19 mouse cellular contexts compared by ENCODE assay signal in genomic region chr8:103694331-103694891, GRCm38 (mm10).
DNase-seq lines count a peak whose midpoint lies in the region; ATAC-seq and TF ChIP-seq lines count a peak whose summit lies in the region.
"Had no signal": no experiment of that assay in that cellular context is flagged by ENCODE, and none has a peak within 500 bp of the region (broad histone marks: within the 10 kb centered on the region; RNA-seq: fewer than 3 reads in every experiment).

No protein-coding gene starts in this region.

- no peak overlapping the region for H3K4me2 ChIP-seq in hindbrain, postnatal 0 days (ENCODE audit: low read depth, low read length)
- H3K4me2 ChIP-seq in hindbrain, embryonic 12.5 days (replicated peaks), result no peak overlapping the region
- no peak overlapping the region for H3K4me2 ChIP-seq in embryonic facial prominence, embryonic 14.5 days (ENCODE audit: low read depth, low read length)
- H3K4me2 ChIP-seq in limb, embryonic 14.5 days (replicated peaks; ENCODE audit: low read depth, low read length, severe bottlenecking), result no peak overlapping the region
- H3K4me2 ChIP-seq in liver, embryonic 11.5 days, result no peak overlapping the region
- H3K4me2 ChIP-seq: heart, embryonic 13.5 days; liver, embryonic 15.5 days; midbrain, embryonic 15.5 days had no signal

- no peak overlapping the region for H3K4me3 ChIP-seq in hindbrain, postnatal 0 days (ENCODE audit: low read length)
- no peak overlapping the region for H3K4me3 ChIP-seq in hindbrain, embryonic 12.5 days
- H3K4me3 ChIP-seq in embryonic facial prominence, embryonic 14.5 days (ENCODE audit: low read depth, low read length), result no peak overlapping the region
- no peak overlapping the region for H3K4me3 ChIP-seq in limb, embryonic 14.5 days (replicated peaks; ENCODE audit: low read length)
- H3K4me3 ChIP-seq in liver, embryonic 11.5 days (ENCODE audit: low read depth, low read length), result no peak overlapping the region
- H3K4me3 ChIP-seq: heart, embryonic 13.5 days; liver, embryonic 15.5 days; midbrain, embryonic 15.5 days; myocyte had no signal

- peak; percentile 6 for DNase-seq in hindbrain, postnatal 0 days (ENCODE audit: low spot score)
- peak; percentile 12 for DNase-seq in embryo, embryonic 10.5 days (ENCODE audit: low spot score)
- DNase-seq in embryonic facial prominence, embryonic 14.5 days (ENCODE audit: low spot score), result peak; percentile 30
- DNase-seq in limb, embryonic 14.5 days (ENCODE audit: low spot score), result peak; percentile 64
- DNase-seq in frontal cortex, postnatal 14 days (ENCODE audit: low spot score in 2 of 2), result no peak
- no peak for DNase-seq in liver, embryonic 11.5 days (ENCODE audit: low spot score)
- DNase-seq: cerebellum, adult 9-11 months; heart, postnatal 36 days; kidney, adult 18-20 months; kidney, postnatal 36 days; right cerebral cortex, postnatal 25 days; thymus, adult 18-20 months had no signal

- H3K9ac ChIP-seq in hindbrain, postnatal 0 days (replicated peaks; ENCODE audit: low read length), result no peak overlapping the region
- no peak overlapping the region for H3K9ac ChIP-seq in hindbrain, embryonic 12.5 days
- no peak overlapping the region for H3K9ac ChIP-seq in embryonic facial prominence, embryonic 14.5 days (ENCODE audit: low read depth, low read length)
- no peak overlapping the region for H3K9ac ChIP-seq in limb, embryonic 14.5 days (ENCODE audit: low read depth, low read length, severe bottlenecking)
- no peak overlapping the region for H3K9ac ChIP-seq in liver, embryonic 11.5 days (ENCODE audit: low read depth, low read length)
- H3K9ac ChIP-seq: heart, embryonic 13.5 days; liver, embryonic 15.5 days; midbrain, embryonic 15.5 days had no signal

- no peaks in the 10 kb centered on the region for H3K4me1 ChIP-seq in hindbrain, postnatal 0 days (ENCODE audit: insufficient read depth, low read length)
- H3K4me1 ChIP-seq in hindbrain, embryonic 12.5 days, result no peaks in the 10 kb centered on the region
- peaks cover 7% of the 10 kb centered on the region for H3K4me1 ChIP-seq in embryonic facial prominence, embryonic 14.5 days (ENCODE audit: control insufficient read depth, insufficient read depth, low read length)
- H3K4me1 ChIP-seq in limb, embryonic 14.5 days (ENCODE audit: control insufficient read depth, insufficient read depth, low read length), result peaks cover 21% of the 10 kb centered on the region
- no peaks in the 10 kb centered on the region for H3K4me1 ChIP-seq in liver, embryonic 11.5 days (replicated peaks; ENCODE audit: control insufficient read depth, insufficient read depth, low read length)
- H3K4me1 ChIP-seq: heart, embryonic 13.5 days; liver, embryonic 15.5 days; midbrain, embryonic 15.5 days had no signal

- no peak overlapping the region for H3K27ac ChIP-seq in hindbrain, postnatal 0 days
- H3K27ac ChIP-seq in hindbrain, embryonic 12.5 days, result no peak overlapping the region
- H3K27ac ChIP-seq in embryonic facial prominence, embryonic 14.5 days (replicated peaks; ENCODE audit: low read depth, low read length), result no peak overlapping the region
- 0 out of 2 replicates have a peak overlapping the region, but pooled peaks have one; percentile 19 for H3K27ac ChIP-seq in limb, embryonic 14.5 days (replicated peaks; ENCODE audit: low read depth, low read length)
- no peak overlapping the region for H3K27ac ChIP-seq in liver, embryonic 11.5 days (ENCODE audit: low read depth, low read length)
- H3K27ac ChIP-seq: heart, embryonic 13.5 days; liver, embryonic 15.5 days; midbrain, embryonic 15.5 days had no signal

- no peak for ATAC-seq in hindbrain, postnatal 0 days
- no peak for ATAC-seq in hindbrain, embryonic 12.5 days (ENCODE audit: low FRiP score)
- ATAC-seq in embryonic facial prominence, embryonic 14.5 days (ENCODE audit: low read depth), result peak; percentile 47; the same call in 1 of the 2 replicates
- peak; percentile 73 for ATAC-seq in limb, embryonic 14.5 days (ENCODE audit: low FRiP score, low read depth)
- no peak for ATAC-seq in liver, embryonic 11.5 days (replicated peaks; ENCODE audit: low FRiP score)
- ATAC-seq: forebrain, embryonic 16.5 days; lung, postnatal 0 days; midbrain, embryonic 15.5 days had no signal

- WGBS in hindbrain, postnatal 0 days, result 72% methylated on average over 7 of the region's 7 CpGs
- 70% methylated on average over 7 of the region's 7 CpGs for WGBS in hindbrain, embryonic 12.5 days
- WGBS in embryonic facial prominence, embryonic 14.5 days, result 42% methylated on average over 7 of the region's 7 CpGs
- 7% methylated on average over 7 of the region's 7 CpGs for WGBS in limb, embryonic 14.5 days
- 83% methylated on average over 7 of the region's 7 CpGs for WGBS in liver, embryonic 11.5 days

- no peaks in the 10 kb centered on the region for H3K9me3 ChIP-seq in hindbrain, postnatal 0 days (ENCODE audit: low read length)
- H3K9me3 ChIP-seq in hindbrain, embryonic 12.5 days (replicated peaks), result no peaks in the 10 kb centered on the region
- 0 out of 2 replicates have a peak, but pooled peaks cover 7% of the 10 kb centered on the region for H3K9me3 ChIP-seq in embryonic facial prominence, embryonic 14.5 days (ENCODE audit: control insufficient read depth, low read length)
- H3K9me3 ChIP-seq in limb, embryonic 14.5 days (ENCODE audit: control insufficient read depth, low read length), result peaks cover 5% of the 10 kb centered on the region; the same call in 1 of the 2 replicates
- no peaks in the 10 kb centered on the region for H3K9me3 ChIP-seq in liver, embryonic 11.5 days (ENCODE audit: control insufficient read depth, low read length)
- H3K9me3 ChIP-seq: liver, embryonic 15.5 days; midbrain, embryonic 15.5 days had no signal

- H3K27me3 ChIP-seq in hindbrain, postnatal 0 days (ENCODE audit: insufficient read depth, low read length), result no peaks in the 10 kb centered on the region
- no peaks in the 10 kb centered on the region for H3K27me3 ChIP-seq in hindbrain, embryonic 12.5 days
- no peaks in the 10 kb centered on the region for H3K27me3 ChIP-seq in embryonic facial prominence, embryonic 14.5 days (replicated peaks; ENCODE audit: control insufficient read depth, insufficient read depth, low read length)
- H3K27me3 ChIP-seq in limb, embryonic 14.5 days (ENCODE audit: control insufficient read depth, insufficient read depth, low read length), result no peaks in the 10 kb centered on the region
- no peaks in the 10 kb centered on the region for H3K27me3 ChIP-seq in liver, embryonic 11.5 days (replicated peaks; ENCODE audit: control insufficient read depth, insufficient read depth, low read length)
- H3K27me3 ChIP-seq: heart, embryonic 13.5 days; liver, embryonic 15.5 days; midbrain, embryonic 15.5 days had no signal

- no peak for TF ChIP-seq CTCF in hindbrain, postnatal 0 days (IDR thresholded peaks at IDR 0.05; ENCODE audit: low read depth)

- no peaks in the 10 kb centered on the region for H3K36me3 ChIP-seq in hindbrain, postnatal 0 days (ENCODE audit: insufficient read depth, low read length)
- no peaks in the 10 kb centered on the region for H3K36me3 ChIP-seq in hindbrain, embryonic 12.5 days
- H3K36me3 ChIP-seq in embryonic facial prominence, embryonic 14.5 days (ENCODE audit: control insufficient read depth, insufficient read depth, low read length), result no peaks in the 10 kb centered on the region
- no peaks in the 10 kb centered on the region for H3K36me3 ChIP-seq in limb, embryonic 14.5 days (ENCODE audit: control insufficient read depth, insufficient read depth, low read length)
- H3K36me3 ChIP-seq in liver, embryonic 11.5 days (ENCODE audit: control insufficient read depth, insufficient read depth, low read length), result no peaks in the 10 kb centered on the region
- H3K36me3 ChIP-seq: heart, embryonic 13.5 days; liver, embryonic 15.5 days; midbrain, embryonic 15.5 days had no signal

- no peak for TF ChIP-seq POLR2A in limb, embryonic 14.5 days (IDR thresholded peaks at IDR 0.05; ENCODE audit: borderline replicate concordance, extremely low read depth, insufficient read depth, insufficient read length)

Comparison
In these comparisons a context has a peak if more than half of its experiments do, and no peak if none do; other contexts are left out.
1. ATAC-seq: peak in embryonic facial prominence, embryonic 14.5 days (single experiment) and limb, embryonic 14.5 days (single experiment); none in hindbrain, postnatal 0 days (single experiment), hindbrain, embryonic 12.5 days (single experiment) and liver, embryonic 11.5 days (single experiment).
2. DNase-seq: peak in hindbrain, postnatal 0 days (single experiment), embryo, embryonic 10.5 days (single experiment), embryonic facial prominence, embryonic 14.5 days (single experiment) and limb, embryonic 14.5 days (single experiment); none in frontal cortex, postnatal 14 days (0 of 2) and liver, embryonic 11.5 days (single experiment).